Mouse (Mus musculus) cerebellum, adult 2 months (tissue): ENCODE data around the gene Abhd12.
"Not testable (repeated sequence)": the region's sequence is repeated elsewhere in the genome, so short reads cannot be mapped to it uniquely, and the experiment has no call there.

Experiments
- CTCF ChIP-seq: fragments of 200-500 bp; IDR thresholded peaks from 2 replicates; pipeline ENCODE4 v1.5.1; 2011; ENCODE audit warnings: low read depth, mild to moderate bottlenecking, control low read depth, low read length, moderate library complexity, borderline replicate concordance; ENCODE audit not compliant: insufficient read depth
- POLR2A ChIP-seq: fragments of 200-500 bp; IDR thresholded peaks from 2 replicates; pipeline ENCODE4 v1.6.1; 2011; ENCODE audit warnings: low read length, control low read depth, borderline replicate concordance; ENCODE audit not compliant: insufficient read depth

DNA sequence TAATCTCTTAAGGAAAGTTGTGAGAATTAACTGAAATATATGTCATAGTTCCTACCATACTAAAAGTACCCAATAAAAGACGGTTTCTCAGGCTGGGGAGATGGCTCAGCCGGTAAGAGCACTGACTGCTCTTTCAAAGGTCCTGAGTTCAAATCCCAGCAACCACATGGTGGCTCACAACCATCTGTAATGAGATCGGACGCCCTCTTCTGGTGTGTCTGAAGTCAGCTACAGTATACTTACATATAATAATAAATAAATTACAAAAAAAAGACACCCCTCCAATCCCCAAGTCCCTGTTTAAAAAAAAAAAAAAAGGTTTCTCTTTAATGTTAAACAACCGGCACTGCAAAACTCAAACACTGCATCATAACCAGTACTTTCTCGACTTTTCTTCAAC, 4.3 kb upstream of the Abhd12 start:
- not testable (repeated sequence) for TF ChIP-seq CTCF, POLR2A
